Comparison of ENCODE assay signal across 27 mouse cellular contexts in genomic region chr6:6833301-6833700, GRCm38 (mm10). TPM values are rescaled to one million over a fixed set of nuclear protein-coding genes. Genes with fewer than 3 reads are reported as not detected.
DNase-seq lines count a peak whose midpoint lies in the region; ATAC-seq and TF ChIP-seq lines count a peak whose summit lies in the region.
"Had no signal": no experiment of that assay in that cellular context is flagged by ENCODE, and none has a peak within 500 bp of the region (broad histone marks: within the 10 kb centered on the region; RNA-seq: fewer than 3 reads in every experiment).

No protein-coding gene starts in this region.

- peak; percentile 11 for DNase-seq in kidney, adult 2 months
- DNase-seq in left cerebral cortex, postnatal 4 days = peak; percentile 17
- no peak for DNase-seq in left cerebral cortex, postnatal 36 days (ENCODE audit: low spot score in 2 of 2)
- peak; percentile 38 for DNase-seq in 3T3-L1 (ENCODE audit: low read depth, low spot score)
- DNase-seq in adipocyte (ENCODE audit: low spot score) = peak; percentile 11
- no peak for DNase-seq in left cerebral cortex, adult 18-20 months (ENCODE audit: low spot score in 2 of 2)
- DNase-seq: adrenal gland, adult 2 months; adrenal gland, postnatal 10 days; adrenal gland, postnatal 25 days; cerebellum, adult 11 months; cerebellum, adult 18-20 months; cerebellum, adult 9-10 months; cerebellum, postnatal 36 days; embryo, embryonic 11 days; forebrain, postnatal 0 days had no signal

- no peak overlapping the region for H3K4me3 ChIP-seq in kidney, adult 2 months (ENCODE audit: insufficient read depth, low read depth, low read length)
- no peak overlapping the region for H3K4me3 ChIP-seq in kidney, embryonic 14.5 days (ENCODE audit: low read length)
- H3K4me3 ChIP-seq: embryonic facial prominence, embryonic 13.5 days; embryonic facial prominence, embryonic 15.5 days; forebrain, embryonic 13.5 days; forebrain, embryonic 15.5 days had no signal

- no peak overlapping the region for H3K27ac ChIP-seq in kidney, adult 2 months (ENCODE audit: insufficient read depth, low read depth, low read length)
- H3K27ac ChIP-seq in kidney, embryonic 14.5 days (ENCODE audit: low read depth, low read length) = no peak overlapping the region
- H3K27ac ChIP-seq: embryonic facial prominence, embryonic 13.5 days; embryonic facial prominence, embryonic 15.5 days; forebrain, embryonic 13.5 days; forebrain, embryonic 15.5 days had no signal

- no peak overlapping the region for H3K4me2 ChIP-seq in kidney, embryonic 14.5 days (replicated peaks; ENCODE audit: low read depth, low read length)
- H3K4me2 ChIP-seq: embryonic facial prominence, embryonic 13.5 days; embryonic facial prominence, embryonic 15.5 days; forebrain, embryonic 13.5 days; forebrain, embryonic 15.5 days had no signal

- H3K9me3 ChIP-seq in kidney, embryonic 14.5 days (ENCODE audit: control insufficient read depth, low read length) = no peaks in the 10 kb centered on the region
- H3K9me3 ChIP-seq: embryonic facial prominence, embryonic 13.5 days; embryonic facial prominence, embryonic 15.5 days; forebrain, embryonic 13.5 days; forebrain, embryonic 15.5 days had no signal

- WGBS in kidney, adult 2 months = 72% methylated on average over 3 of the region's 3 CpGs
- WGBS in kidney, embryonic 14.5 days = 87% methylated on average over 3 of the region's 3 CpGs

- TF ChIP-seq CTCF in kidney, adult 2 months (conservative IDR thresholded peaks at IDR 0.05; ENCODE audit: insufficient read depth, insufficient read length, low read depth, low read length) = no peak

- H3K9ac ChIP-seq in kidney, embryonic 14.5 days (ENCODE audit: low read depth, low read length) = no peak overlapping the region
- H3K9ac ChIP-seq: embryonic facial prominence, embryonic 13.5 days; embryonic facial prominence, embryonic 15.5 days; forebrain, embryonic 13.5 days; forebrain, embryonic 15.5 days; forebrain, postnatal 0 days had no signal

- no peak for TF ChIP-seq POLR2A in kidney, adult 2 months (IDR thresholded peaks at IDR 0.05; ENCODE audit: low read depth, low read length)

- intact Hi-C loops in left cerebral cortex, postnatal 4 days (cut with DNase I) = no loop called here
- intact Hi-C loops in left cerebral cortex, postnatal 36 days (cut with DNase I) = no loop called here

- no peak for ATAC-seq in kidney, embryonic 14.5 days (ENCODE audit: low FRiP score, low TSS enrichment)
- ATAC-seq in erythroblast, adult 5-6 weeks (replicated peaks; ENCODE audit: low FRiP score, poor library complexity, severe bottlenecking) = no peak
- ATAC-seq: activated CD4-positive, CD25-positive, alpha-beta regulatory T cell, adult 4 months; forebrain, embryonic 13.5 days; forebrain, embryonic 15.5 days; forebrain, postnatal 0 days; Patski had no signal

- no peaks in the 10 kb centered on the region for H3K36me3 ChIP-seq in kidney, adult 2 months (ENCODE audit: control insufficient read depth, insufficient read depth, low read length)
- no peaks in the 10 kb centered on the region for H3K36me3 ChIP-seq in kidney, embryonic 14.5 days (ENCODE audit: control insufficient read depth, insufficient read depth, low read length)
- H3K36me3 ChIP-seq: embryonic facial prominence, embryonic 13.5 days; embryonic facial prominence, embryonic 15.5 days; forebrain, embryonic 15.5 days had no signal

- H3K27me3 ChIP-seq in kidney, adult 2 months (replicated peaks; ENCODE audit: control insufficient read depth, insufficient read depth, low read length) = 0 out of 2 replicates have a peak, but pooled peaks cover 1% of the 10 kb centered on the region
- no peaks in the 10 kb centered on the region; the same call in 1 of the 2 replicates for H3K27me3 ChIP-seq in kidney, embryonic 14.5 days (ENCODE audit: control insufficient read depth, insufficient read depth, low read length)
- H3K27me3 ChIP-seq: embryonic facial prominence, embryonic 15.5 days; forebrain, embryonic 13.5 days; forebrain, embryonic 15.5 days had no signal

- no peaks in the 10 kb centered on the region for H3K4me1 ChIP-seq in kidney, adult 2 months (ENCODE audit: control insufficient read depth, insufficient read depth, low read length)
- H3K4me1 ChIP-seq in kidney, embryonic 14.5 days (ENCODE audit: control insufficient read depth, insufficient read depth, low read length) = no peaks in the 10 kb centered on the region
- H3K4me1 ChIP-seq: embryonic facial prominence, embryonic 13.5 days; embryonic facial prominence, embryonic 15.5 days had no signal

RNA-seq across cellular contexts. Expression of gene Dlx6, which starts 29.8 kb away (rescaled TPM):
- polyA plus RNA-seq in kidney, adult 2 months (2012; rRNA removed) = not detected in 2 replicates
- not detected in 2 replicates for polyA plus RNA-seq in kidney, embryonic 14.5 days (2014; fragmentation: Nextera tagmentation; extraction: Ambion mirVana)
- total RNA-seq in left cerebral cortex, postnatal 4 days (2021) = 10 to 100 TPM; 15.3 to 17.2 TPM
- 10 to 100 TPM; 10.5 to 15.6 TPM for total RNA-seq in left cerebral cortex, postnatal 36 days (2021)
- not detected in 2 replicates for total RNA-seq in erythroblast, adult 5-6 weeks (2015; ENCODE audit: low replicate concordance)
- not detected in 2 replicates for total RNA-seq in erythroblast, adult 5-6 weeks (2017; ENCODE audit: low replicate concordance)
- total RNA-seq in left cerebral cortex, adult 18-20 months (2021) = 10 to 100 TPM; 12.7 to 12.8 TPM
- total RNA-seq: adrenal gland, adult 2 months; common myeloid progenitor, adult 5-6 weeks; ES-E14; MEL had no signal
- polyA plus RNA-seq: activated CD4-positive, CD25-positive, alpha-beta regulatory T cell, adult 4 months; adrenal gland, adult 2 months; C2C12 had no signal

RNA-seq across cellular contexts. Expression of gene Dlx5, which starts 48.6 kb away (rescaled TPM):
- polyA plus RNA-seq in kidney, adult 2 months (2012; rRNA removed) = not detected in 2 replicates
- polyA plus RNA-seq in kidney, embryonic 14.5 days (2014; fragmentation: Nextera tagmentation; extraction: Ambion mirVana) = 0.14 and 0.34 TPM in 2 replicates
- 10 to 100 TPM; 15.2 to 18.4 TPM for total RNA-seq in left cerebral cortex, postnatal 4 days (2021)
- 1 to 10 TPM; 7.4 to 9.6 TPM for total RNA-seq in left cerebral cortex, postnatal 36 days (2021)
- total RNA-seq in erythroblast, adult 5-6 weeks (2015; ENCODE audit: low replicate concordance) = not detected in 2 replicates
- total RNA-seq in erythroblast, adult 5-6 weeks (2017; ENCODE audit: low replicate concordance) = not detected in 2 replicates
- total RNA-seq in left cerebral cortex, adult 18-20 months (2021) = 1 to 10 TPM; 8.5 to 8.9 TPM
- total RNA-seq: adrenal gland, postnatal 25 days; common myeloid progenitor, adult 5-6 weeks; ES-E14; MEL had no signal
- polyA plus RNA-seq: activated CD4-positive, CD25-positive, alpha-beta regulatory T cell, adult 4 months; C2C12 had no signal

Comparison
In these comparisons a context has a peak if more than half of its experiments do, and no peak if none do; other contexts are left out.
1. DNase-seq: peak in kidney, adult 2 months (single experiment), left cerebral cortex, postnatal 4 days (single experiment), 3T3-L1 (single experiment) and adipocyte (single experiment); none in left cerebral cortex, postnatal 36 days (0 of 2) and left cerebral cortex, adult 18-20 months (0 of 2).
2. RNA of gene Dlx6, which starts 29.8 kb away (total RNA-seq): 15.3 to 17.2 TPM in left cerebral cortex, postnatal 4 days, 10.5 to 15.6 TPM in left cerebral cortex, postnatal 36 days and 12.7 to 12.8 TPM in left cerebral cortex, adult 18-20 months; not detected in erythroblast, adult 5-6 weeks; every median in the first group is over 10 times any median in the second.
3. RNA of gene Dlx5, which starts 48.6 kb away (total RNA-seq): 15.2 to 18.4 TPM in left cerebral cortex, postnatal 4 days, 7.4 to 9.6 TPM in left cerebral cortex, postnatal 36 days and 8.5 to 8.9 TPM in left cerebral cortex, adult 18-20 months; not detected in erythroblast, adult 5-6 weeks; every median in the first group is over 4 times any median in the second.